Mouse (Mus musculus) liver, embryonic 15.5 days (tissue): ENCODE measurements around the gene Rc3h2. TPM values are rescaled to one million over a fixed set of nuclear protein-coding genes. Genes with fewer than 3 reads are reported as not detected.

Experiments
- ATAC-seq: fragments of 200-750 bp; cut with Nextera tagmentation; 2 replicates; pipeline ENCODE4 v1.8.0; 2017; ENCODE audit warnings: moderate number of reproducible peaks, mild to moderate bottlenecking, moderate library complexity; ENCODE audit not compliant: insufficient read depth
- H3K27ac ChIP-seq: fragments of 300-500 bp; sonication (generic); replicated peaks from 2 replicates; pipeline ENCODE4 v1.5.1; 2015; ENCODE audit warnings: mild to moderate bottlenecking, inconsistent platforms
- H3K27me3 ChIP-seq: fragments of 300-500 bp; sonication (generic); 2 replicates; pipeline ENCODE4 v1.6.1; 2015; ENCODE audit warnings: mild to moderate bottlenecking, inconsistent platforms
- H3K36me3 ChIP-seq: fragments of 300-500 bp; sonication (generic); replicated peaks from 2 replicates; pipeline ENCODE4 v1.6.1; 2015; ENCODE audit warnings: moderate library complexity, mild to moderate bottlenecking, inconsistent platforms
- H3K4me1 ChIP-seq: fragments of 300-500 bp; sonication (generic); replicated peaks from 2 replicates; pipeline ENCODE4 v1.6.1; 2015; ENCODE audit warnings: inconsistent platforms
- H3K4me2 ChIP-seq: fragments of 300-500 bp; sonication (generic); 2 replicates; pipeline ENCODE4 v1.6.1; 2015; ENCODE audit warnings: moderate library complexity, mild to moderate bottlenecking, inconsistent platforms
- H3K4me3 ChIP-seq: fragments of 300-500 bp; sonication (generic); replicated peaks from 2 replicates; pipeline ENCODE4 v1.5.1; 2015; ENCODE audit warnings: mild to moderate bottlenecking, inconsistent platforms
- H3K9ac ChIP-seq: fragments of 300-500 bp; sonication (generic); 2 replicates; pipeline ENCODE4 v1.6.1; 2015; ENCODE audit warnings: moderate library complexity, mild to moderate bottlenecking, inconsistent platforms
- H3K9me3 ChIP-seq: fragments of 300-500 bp; sonication (generic); replicated peaks from 2 replicates; pipeline ENCODE4 v1.6.1; 2016; ENCODE audit warnings: inconsistent platforms
- WGBS: fragments of 180-500 bp; shearing (Covaris S2); methylation state at CpG from one replicate; pipeline ENCODE4 v1.1.7; 2015; ENCODE audit warnings: mixed read lengths; ENCODE audit not compliant: insufficient replicate concordance; 5-methylcytosine and 5-hydroxymethylcytosine counted together
- polyA plus RNA-seq: library from polyadenylated mRNA; unstranded; fragments of >200 nt; fragmentation: Nextera tagmentation; extraction: Ambion mirVana; gene quantifications from 2 replicates; pipeline ENCODE4 v1.2.1, GENCODE M21; 2015

Gene Rc3h2
- 3.8 and 5.3 TPM in 2 replicates for polyA plus RNA-seq

GRCm38 (mm10) chr2:37422306-37423304 is at the start of gene Rc3h2:
Gene Rc3h2 (minus strand): TSS chr2:37422903.
- Histone ChIP-seq H3K9ac (peak within 1 kb of the TSS; percentile 99), H3K4me1 (peaks cover 28% of the 10 kb centered on the region), H3K4me2 (peak within 1 kb of the TSS; percentile 81), H3K9me3 (no peaks in the 10 kb centered on the region), H3K27ac (peak within 1 kb of the TSS; percentile 97), H3K4me3 (peak within 1 kb of the TSS; percentile 100), H3K27me3 (no peaks in the 10 kb centered on the region), H3K36me3 (peaks cover under 1% of the 10 kb centered on the region)
- peak; percentile 95 for ATAC-seq
- under 1% methylated on average over 74 of the region's 75 CpGs for WGBS

GRCm38 (mm10) chr2:37466266-37466665 is 43.6 kb upstream of the Rc3h2 start:
- Histone ChIP-seq H3K27ac (no peak overlapping the region), H3K4me2 (no peak overlapping the region), H3K4me3 (no peak overlapping the region), H3K36me3 (peaks cover 13% of the 10 kb centered on the region; the same call in 1 of the 2 replicates), H3K27me3 (no peaks in the 10 kb centered on the region), H3K4me1 (0 out of 2 replicates have a peak, but pooled peaks cover 2% of the 10 kb centered on the region), H3K9ac (no peak overlapping the region), H3K9me3 (no peaks in the 10 kb centered on the region)
- 61% methylated on average over 4 of the region's 4 CpGs for WGBS
- no peak for ATAC-seq

GRCm38 (mm10) chr2:37460707-37461106 is 38.0 kb upstream of the Rc3h2 start:
- Histone ChIP-seq H3K4me1 (peaks cover 2% of the 10 kb centered on the region; the same call in 1 of the 2 replicates), H3K9me3 (no peaks in the 10 kb centered on the region), H3K36me3 (0 out of 2 replicates have a peak, but pooled peaks cover 2% of the 10 kb centered on the region), H3K27me3 (no peaks in the 10 kb centered on the region), H3K4me3 (no peak overlapping the region), H3K27ac (no peak overlapping the region), H3K4me2 (no peak overlapping the region), H3K9ac (no peak overlapping the region)
- WGBS, result 80% methylated on average over 4 of the region's 4 CpGs
- ATAC-seq, result no peak

- peak; percentile 62 for ATAC-seq
- Histone ChIP-seq H3K27ac (peak overlapping the region; percentile 73), H3K4me1 (peaks cover 28% of the 10 kb centered on the region), H3K4me3 (peak overlapping the region; percentile 85), H3K36me3 (no peaks in the 10 kb centered on the region), H3K4me2 (peak overlapping the region; percentile 87), H3K9ac (peak overlapping the region; percentile 85), H3K27me3 (no peaks in the 10 kb centered on the region), H3K9me3 (no peaks in the 10 kb centered on the region)
- WGBS, result under 1% methylated on average over 24 of the region's 24 CpGs
Measured at GRCm38 (mm10) chr2:37452376-37452760, 29.7 kb upstream of the Rc3h2 start.

GRCm38 (mm10) chr2:37451667-37452375 is 29.1 kb upstream of the Rc3h2 start:
- Histone ChIP-seq H3K4me1 (peaks cover 28% of the 10 kb centered on the region), H3K9ac (peak overlapping the region; percentile 85), H3K36me3 (no peaks in the 10 kb centered on the region), H3K9me3 (no peaks in the 10 kb centered on the region), H3K4me3 (peak overlapping the region; percentile 85), H3K27ac (peak overlapping the region; percentile 74), H3K27me3 (no peaks in the 10 kb centered on the region), H3K4me2 (peak overlapping the region; percentile 87)
- WGBS, result 6% methylated on average over 44 of the region's 44 CpGs
- ATAC-seq, result peak; percentile 99

- H3K36me3 ChIP-seq, result no peaks in the 10 kb centered on the region
- under 1% methylated on average over 51 of the region's 51 CpGs for WGBS
- no peaks in the 10 kb centered on the region for H3K9me3 ChIP-seq
- peak; percentile 99 for ATAC-seq
- H3K9ac ChIP-seq, result peak within 1 kb of the TSS; percentile 79
- H3K4me3 ChIP-seq, result peak within 1 kb of the TSS; percentile 74
- peak within 1 kb of the TSS; percentile 93 for H3K27ac ChIP-seq
- peak within 1 kb of the TSS; percentile 85 for H3K4me2 ChIP-seq
- no peaks in the 10 kb centered on the region for H3K27me3 ChIP-seq
- peaks cover 29% of the 10 kb centered on the region for H3K4me1 ChIP-seq
Measured at GRCm38 (mm10) chr2:37442611-37443591, 20.2 kb upstream of the Rc3h2 start, which contains the start of the genes Zbtb26, Zbtb6 and Rabgap1. Gene Zbtb26 (minus strand): TSS chr2:37443135. Gene Zbtb6 (minus strand): TSS chr2:37443171. Gene Rabgap1 (plus strand): TSS chr2:37443279.

- WGBS, result 26% methylated on average over 7 of the region's 7 CpGs
- H3K9ac ChIP-seq, result peak overlapping the region; percentile 70
Measured at GRCm38 (mm10) chr2:37431609-37432008, 8.9 kb upstream of the Rc3h2 start.

GRCm38 (mm10) chr2:37430593-37431464 is 8.1 kb upstream of the Rc3h2 start:
- H3K9me3 ChIP-seq, result no peaks in the 10 kb centered on the region
- peak overlapping the region; percentile 70 for H3K9ac ChIP-seq
- H3K36me3 ChIP-seq, result peaks cover 17% of the 10 kb centered on the region
- peak overlapping the region; percentile 83 for H3K4me3 ChIP-seq
- H3K4me1 ChIP-seq, result peaks cover 21% of the 10 kb centered on the region
- no peaks in the 10 kb centered on the region for H3K27me3 ChIP-seq
- peak overlapping the region; percentile 78 for H3K4me2 ChIP-seq
- under 1% methylated on average over 38 of the region's 38 CpGs for WGBS
- peak; percentile 96 for ATAC-seq
- peak overlapping the region; percentile 94 for H3K27ac ChIP-seq

More at GRCm38 (mm10) chr2:37431609-37432008, 8.9 kb upstream of the Rc3h2 start:
- Histone ChIP-seq H3K9me3 (no peaks in the 10 kb centered on the region), H3K4me2 (peak overlapping the region; percentile 78), H3K27me3 (no peaks in the 10 kb centered on the region), H3K27ac (peak overlapping the region; percentile 94), H3K4me1 (peaks cover 21% of the 10 kb centered on the region), H3K4me3 (peak overlapping the region; percentile 83), H3K36me3 (peaks cover 17% of the 10 kb centered on the region)
- ATAC-seq, result no peak

GRCm38 (mm10) chr2:37423671-37424070 is 968 bp upstream of the Rc3h2 start:
- 42% methylated on average over 3 of the region's 3 CpGs for WGBS
- no peak overlapping the region for H3K4me3 ChIP-seq
- peak overlapping the region; percentile 23 for H3K4me2 ChIP-seq
- H3K27me3 ChIP-seq, result no peaks in the 10 kb centered on the region
- peaks cover 6% of the 10 kb centered on the region for H3K36me3 ChIP-seq
- no peak overlapping the region for H3K27ac ChIP-seq
- no peaks in the 10 kb centered on the region for H3K9me3 ChIP-seq
- ATAC-seq, result no peak
- H3K9ac ChIP-seq, result no peak overlapping the region
- H3K4me1 ChIP-seq, result peaks cover 28% of the 10 kb centered on the region
